In genomic region chr7:84605033-84605687, GRCm38 (mm10) we compare ENCODE assay signal across 8 mouse cellular contexts. TPM values are rescaled to one million over a fixed set of nuclear protein-coding genes. Genes with fewer than 3 reads are reported as not detected.
DNase-seq lines count a peak whose midpoint lies in the region; ATAC-seq and TF ChIP-seq lines count a peak whose summit lies in the region.

No protein-coding gene starts in this region.

- 14% methylated on average over 19 of the region's 19 CpGs for WGBS in spleen, adult 2 months
- 8% methylated on average over 19 of the region's 19 CpGs for WGBS in embryonic facial prominence, embryonic 13.5 days
- WGBS in hindbrain, embryonic 15.5 days = 9% methylated on average over 19 of the region's 19 CpGs

- H3K4me2 ChIP-seq in embryonic facial prominence, embryonic 13.5 days = peak overlapping the region; percentile 93
- peak overlapping the region; percentile 99 for H3K4me2 ChIP-seq in hindbrain, embryonic 15.5 days

- H3K9ac ChIP-seq in embryonic facial prominence, embryonic 13.5 days = peak overlapping the region; percentile 68
- H3K9ac ChIP-seq in hindbrain, embryonic 15.5 days = peak overlapping the region; percentile 64

- H3K4me3 ChIP-seq in spleen, adult 2 months (ENCODE audit: extremely low read depth, insufficient read depth, insufficient read length) = peak overlapping the region; percentile 62
- peak overlapping the region; percentile 57 for H3K4me3 ChIP-seq in embryonic facial prominence, embryonic 13.5 days
- H3K4me3 ChIP-seq in hindbrain, embryonic 15.5 days = peak overlapping the region; percentile 67

- H3K4me1 ChIP-seq in spleen, adult 2 months (ENCODE audit: control insufficient read depth, insufficient read depth, insufficient read length) = peaks cover 4% of the 10 kb centered on the region; the same call in 1 of the 2 replicates
- H3K4me1 ChIP-seq in embryonic facial prominence, embryonic 13.5 days = peaks cover 8% of the 10 kb centered on the region
- peaks cover 12% of the 10 kb centered on the region for H3K4me1 ChIP-seq in hindbrain, embryonic 15.5 days (replicated peaks)

- intact Hi-C loops in gastrocnemius, postnatal 36 days (cut with DNase I) = no loop called here
- intact Hi-C loops in left cerebral cortex, postnatal 4 days (cut with DNase I) = loop anchor here (5.0 kb wide), 1 partner anchor 72 kb away; no protein-coding TSS in a partner anchor

- no peaks in the 10 kb centered on the region for H3K9me3 ChIP-seq in embryonic facial prominence, embryonic 13.5 days
- H3K9me3 ChIP-seq in hindbrain, embryonic 15.5 days = no peaks in the 10 kb centered on the region

- ATAC-seq in embryonic facial prominence, embryonic 13.5 days (ENCODE audit: insufficient number of reproducible peaks, insufficient read depth, low FRiP score, low TSS enrichment, low read depth) = no peak
- ATAC-seq in hindbrain, embryonic 15.5 days (ENCODE audit: low FRiP score, low read depth) = peak; percentile 60; the same call in 1 of the 2 replicates

- no peaks in the 10 kb centered on the region for H3K27me3 ChIP-seq in spleen, adult 2 months (ENCODE audit: control insufficient read depth, insufficient read depth, low read length)
- H3K27me3 ChIP-seq in embryonic facial prominence, embryonic 13.5 days = no peaks in the 10 kb centered on the region
- H3K27me3 ChIP-seq in hindbrain, embryonic 15.5 days = no peaks in the 10 kb centered on the region

- no peaks in the 10 kb centered on the region for H3K36me3 ChIP-seq in spleen, adult 2 months (ENCODE audit: control insufficient read depth, insufficient read depth, low read length)
- no peaks in the 10 kb centered on the region for H3K36me3 ChIP-seq in embryonic facial prominence, embryonic 13.5 days
- H3K36me3 ChIP-seq in hindbrain, embryonic 15.5 days = no peaks in the 10 kb centered on the region

- DNase-seq in spleen, adult 2 months (ENCODE audit: low read depth in 1 of 2, low spot score in 2 of 2) = no peak
- no peak for DNase-seq in spleen, postnatal 14 days (ENCODE audit: low spot score in 2 of 2)
- peak; percentile 12 for DNase-seq in lung, postnatal 36 days
- DNase-seq in urinary bladder, postnatal 14 days (ENCODE audit: low spot score) = no peak
- no peak for DNase-seq in gastrocnemius, postnatal 36 days
- no peak for DNase-seq in left cerebral cortex, postnatal 4 days

- TF ChIP-seq POLR2A in spleen, adult 2 months (IDR thresholded peaks at IDR 0.05; ENCODE audit: low read depth, low read length) = no peak

- TF ChIP-seq CTCF in spleen, adult 2 months (IDR thresholded peaks at IDR 0.05; ENCODE audit: extremely low read depth, insufficient read depth, insufficient read length, insufficient replicate concordance) = no peak

- no peak overlapping the region for H3K27ac ChIP-seq in spleen, adult 2 months (ENCODE audit: insufficient read depth, low read length)
- H3K27ac ChIP-seq in embryonic facial prominence, embryonic 13.5 days = no peak overlapping the region
- peak overlapping the region; percentile 67 for H3K27ac ChIP-seq in hindbrain, embryonic 15.5 days (replicated peaks)

RNA-seq across cellular contexts. Expression of gene Fah, which starts 1.4 kb away (rescaled TPM):
- 7.4 and 8.4 TPM in 2 replicates for polyA plus RNA-seq in spleen, adult 2 months (2012; rRNA removed)
- 4.4 and 7.2 TPM in 2 replicates for polyA plus RNA-seq in embryonic facial prominence, embryonic 13.5 days (2015; fragmentation: Nextera tagmentation; extraction: Ambion mirVana)
- 13.2 and 13.6 TPM in 2 replicates for polyA plus RNA-seq in hindbrain, embryonic 15.5 days (2015; fragmentation: Nextera tagmentation; extraction: Ambion mirVana)
- 1 to 10 TPM; 1.3 to 2.0 TPM for total RNA-seq in gastrocnemius, postnatal 36 days (2021)
- 10 to 100 TPM; 19.0 to 20.6 TPM for total RNA-seq in left cerebral cortex, postnatal 4 days (2021)
